Mouse (Mus musculus): ENCODE measurements at regions not wholly inside any gene's neighbourhood (a gene's known extent, or its start where the extent isn't known, plus 50 kb on each side); places are given as distances from the start of the nearest gene placed in this dataset.

- Histone ChIP-seq H3K9me3 (no peaks in the 10 kb centered on the region), H3K36me3 (no peaks in the 10 kb centered on the region), H3K9ac (replicated peaks) (no peak overlapping the region), H3K27me3 (peaks cover 31% of the 10 kb centered on the region), H3K4me3 (no peak overlapping the region), H3K4me2 (replicated peaks) (no peak overlapping the region), H3K27ac (replicated peaks) (no peak overlapping the region), H3K4me1 (peaks cover 8% of the 10 kb centered on the region; the same call in 1 of the 2 replicates)
- WGBS: 39% methylated on average over 1 of the region's 1 CpGs
- ATAC-seq (ENCODE audit: low FRiP score, low read depth): no peak
These were observed 289.9 kb downstream of the Rngtt start for GRCm38 (mm10) chr4:33599966-33600365.

GRCm38 (mm10) chr4:33600805-33601204 is 290.7 kb downstream of the Rngtt start:
- H3K9me3 ChIP-seq: no peaks in the 10 kb centered on the region
- H3K4me1 ChIP-seq: no peaks in the 10 kb centered on the region
- no peak overlapping the region for H3K4me2 ChIP-seq (replicated peaks)
- ATAC-seq (ENCODE audit: low FRiP score, low read depth): no peak
- 62% methylated on average over 6 of the region's 6 CpGs for WGBS
- H3K9ac ChIP-seq (replicated peaks): no peak overlapping the region
- no peak overlapping the region for H3K27ac ChIP-seq (replicated peaks)
- H3K4me3 ChIP-seq: no peak overlapping the region
- H3K27me3 ChIP-seq: peaks cover 26% of the 10 kb centered on the region
- no peaks in the 10 kb centered on the region for H3K36me3 ChIP-seq

- 94% methylated on average over 5 of the region's 5 CpGs for WGBS
- no peak for ATAC-seq (ENCODE audit: low FRiP score, low read depth)
These were observed 294.5 kb downstream of the Rngtt start for GRCm38 (mm10) chr4:33604636-33605035.

GRCm38 (mm10) chr4:33639821-33640575 is 284.4 kb upstream of the Cnr1 start:
- Histone ChIP-seq H3K9ac (replicated peaks) (no peak overlapping the region), H3K27ac (replicated peaks) (no peak overlapping the region), H3K4me3 (no peak overlapping the region), H3K36me3 (no peaks in the 10 kb centered on the region), H3K27me3 (no peaks in the 10 kb centered on the region), H3K9me3 (no peaks in the 10 kb centered on the region), H3K4me1 (peaks cover 3% of the 10 kb centered on the region; the same call in 1 of the 2 replicates), H3K4me2 (replicated peaks) (no peak overlapping the region)
- 88% methylated on average over 5 of the region's 5 CpGs for WGBS
- no peak for ATAC-seq (ENCODE audit: low FRiP score, low read depth)

More at GRCm38 (mm10) chr4:33604636-33605035, 294.5 kb downstream of the Rngtt start:
- no peaks in the 10 kb centered on the region for H3K9me3 ChIP-seq
- H3K27me3 ChIP-seq: peaks cover 3% of the 10 kb centered on the region; the same call in 1 of the 2 replicates
- H3K27ac ChIP-seq (replicated peaks): no peak overlapping the region
- no peak overlapping the region for H3K9ac ChIP-seq (replicated peaks)
- H3K36me3 ChIP-seq: no peaks in the 10 kb centered on the region
- H3K4me2 ChIP-seq (replicated peaks): no peak overlapping the region
- H3K4me3 ChIP-seq: no peak overlapping the region
- H3K4me1 ChIP-seq: no peaks in the 10 kb centered on the region

- 63% methylated on average over 11 of the region's 11 CpGs for WGBS
- Histone ChIP-seq H3K4me3 (no peak overlapping the region), H3K9me3 (no peaks in the 10 kb centered on the region), H3K36me3 (no peaks in the 10 kb centered on the region), H3K27me3 (no peaks in the 10 kb centered on the region), H3K4me2 (replicated peaks) (no peak overlapping the region), H3K9ac (replicated peaks) (no peak overlapping the region), H3K27ac (replicated peaks) (no peak overlapping the region), H3K4me1 (peaks cover 3% of the 10 kb centered on the region; the same call in 1 of the 2 replicates)
- peak; percentile 16; the same call in 1 of the 2 replicates for ATAC-seq (ENCODE audit: low FRiP score, low read depth)
These were observed 283.7 kb upstream of the Cnr1 start for GRCm38 (mm10) chr4:33640576-33641255.

- Histone ChIP-seq H3K27ac (replicated peaks) (no peak overlapping the region), H3K9ac (replicated peaks) (0 out of 2 replicates have a peak overlapping the region, but pooled peaks have one; percentile 28), H3K4me2 (replicated peaks) (no peak overlapping the region)
These were observed 282.5 kb upstream of the Cnr1 start for GRCm38 (mm10) chr4:33641883-33642282.

GRCm38 (mm10) chr4:33642526-33642925 is 281.9 kb upstream of the Cnr1 start:
- WGBS: 88% methylated on average over 13 of the region's 13 CpGs
- ATAC-seq (ENCODE audit: low FRiP score, low read depth): peak; percentile 27; the same call in 1 of the 2 replicates
- no peak overlapping the region for H3K4me3 ChIP-seq

More at GRCm38 (mm10) chr4:33641883-33642282, 282.5 kb upstream of the Cnr1 start:
- 0 out of 2 replicates have a peak, but pooled peaks have one; percentile 41 for ATAC-seq (ENCODE audit: low FRiP score, low read depth)
- H3K9me3 ChIP-seq: no peaks in the 10 kb centered on the region
- H3K27me3 ChIP-seq: no peaks in the 10 kb centered on the region
- H3K4me1 ChIP-seq: peaks cover 3% of the 10 kb centered on the region; the same call in 1 of the 2 replicates
- H3K36me3 ChIP-seq: no peaks in the 10 kb centered on the region
- 40% methylated on average over 6 of the region's 6 CpGs for WGBS
- no peak overlapping the region for H3K4me3 ChIP-seq

GRCm38 (mm10) chr4:33645217-33645616 is 279.2 kb upstream of the Cnr1 start:
- Histone ChIP-seq H3K4me2 (replicated peaks) (no peak overlapping the region), H3K9ac (replicated peaks) (no peak overlapping the region), H3K27ac (replicated peaks) (no peak overlapping the region), H3K36me3 (no peaks in the 10 kb centered on the region), H3K27me3 (no peaks in the 10 kb centered on the region), H3K9me3 (no peaks in the 10 kb centered on the region), H3K4me3 (no peak overlapping the region), H3K4me1 (peaks cover 3% of the 10 kb centered on the region; the same call in 1 of the 2 replicates)
- 92% methylated on average over 2 of the region's 2 CpGs for WGBS
- ATAC-seq (ENCODE audit: low FRiP score, low read depth): no peak

More at GRCm38 (mm10) chr4:33642526-33642925, 281.9 kb upstream of the Cnr1 start:
- H3K27ac ChIP-seq (replicated peaks): no peak overlapping the region
- H3K27me3 ChIP-seq: no peaks in the 10 kb centered on the region
- H3K4me1 ChIP-seq: peaks cover 3% of the 10 kb centered on the region; the same call in 1 of the 2 replicates
- H3K9me3 ChIP-seq: no peaks in the 10 kb centered on the region
- H3K4me2 ChIP-seq (replicated peaks): no peak overlapping the region
- H3K36me3 ChIP-seq: no peaks in the 10 kb centered on the region
- H3K9ac ChIP-seq (replicated peaks): no peak overlapping the region

GRCm38 (mm10) chr4:33651292-33651691 is 273.1 kb upstream of the Cnr1 start:
- no peak overlapping the region for H3K9ac ChIP-seq (replicated peaks)
- no peaks in the 10 kb centered on the region for H3K36me3 ChIP-seq
- H3K4me2 ChIP-seq (replicated peaks): no peak overlapping the region
- no peak for ATAC-seq (ENCODE audit: low FRiP score, low read depth)
- H3K27ac ChIP-seq (replicated peaks): no peak overlapping the region
- no peak overlapping the region for H3K4me3 ChIP-seq
- no peaks in the 10 kb centered on the region for H3K4me1 ChIP-seq
- H3K27me3 ChIP-seq: no peaks in the 10 kb centered on the region
- WGBS: 80% methylated on average over 5 of the region's 5 CpGs
- H3K9me3 ChIP-seq: no peaks in the 10 kb centered on the region

- WGBS: 90% methylated on average over 14 of the region's 14 CpGs
- peaks cover 11% of the 10 kb centered on the region for H3K4me1 ChIP-seq
- ATAC-seq (ENCODE audit: low FRiP score, low read depth): no peak
- no peak overlapping the region for H3K27ac ChIP-seq (replicated peaks)
- H3K36me3 ChIP-seq: no peaks in the 10 kb centered on the region
- no peak overlapping the region for H3K4me2 ChIP-seq (replicated peaks)
- H3K9ac ChIP-seq (replicated peaks): no peak overlapping the region
- no peak overlapping the region for H3K4me3 ChIP-seq
- no peaks in the 10 kb centered on the region for H3K27me3 ChIP-seq
- H3K9me3 ChIP-seq: no peaks in the 10 kb centered on the region
These were observed 264.6 kb upstream of the Cnr1 start for GRCm38 (mm10) chr4:33659766-33660165.

GRCm38 (mm10) chr4:33660553-33660952 is 263.8 kb upstream of the Cnr1 start:
- Histone ChIP-seq H3K4me3 (no peak overlapping the region), H3K4me1 (peaks cover 11% of the 10 kb centered on the region), H3K36me3 (no peaks in the 10 kb centered on the region), H3K4me2 (replicated peaks) (no peak overlapping the region), H3K9ac (replicated peaks) (no peak overlapping the region), H3K27ac (replicated peaks) (no peak overlapping the region), H3K9me3 (no peaks in the 10 kb centered on the region), H3K27me3 (no peaks in the 10 kb centered on the region)
- no peak for ATAC-seq (ENCODE audit: low FRiP score, low read depth)
- 77% methylated on average over 5 of the region's 5 CpGs for WGBS

GRCm38 (mm10) chr4:33661862-33662261 is 262.5 kb upstream of the Cnr1 start:
- Histone ChIP-seq H3K4me2 (replicated peaks) (no peak overlapping the region), H3K27ac (replicated peaks) (no peak overlapping the region), H3K9ac (replicated peaks) (no peak overlapping the region), H3K27me3 (no peaks in the 10 kb centered on the region), H3K4me1 (peaks cover 11% of the 10 kb centered on the region), H3K36me3 (no peaks in the 10 kb centered on the region), H3K4me3 (no peak overlapping the region), H3K9me3 (no peaks in the 10 kb centered on the region)
- WGBS: 90% methylated on average over 3 of the region's 3 CpGs
- ATAC-seq (ENCODE audit: low FRiP score, low read depth): no peak
